Mouse (Mus musculus): Measurements from ENCODE around the gene Tbc1d1.
"Not testable (repeated sequence)": the region's sequence is repeated elsewhere in the genome, so short reads cannot be mapped to it uniquely, and the experiment has no call there.

The Tbc1d1 gene

DNA sequence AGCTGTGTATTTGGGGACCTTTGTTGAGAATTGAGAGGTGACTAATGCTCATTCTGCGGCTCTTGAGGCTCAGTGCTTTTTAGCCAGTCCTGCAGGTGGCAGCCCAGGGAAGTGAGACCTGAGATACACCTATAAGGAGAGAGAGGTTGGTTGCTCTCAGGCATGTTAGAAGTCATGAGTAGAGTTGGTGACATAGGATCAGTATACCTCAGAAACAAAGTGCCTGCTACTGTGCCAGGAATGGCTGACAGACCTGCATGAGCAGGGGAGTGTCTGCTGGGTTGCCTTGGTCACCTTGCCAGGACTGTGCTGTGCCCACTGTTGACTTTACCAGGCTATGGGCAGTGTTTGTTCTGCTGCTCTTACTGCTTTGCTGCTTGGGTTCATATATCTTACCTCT is 157.4 kb downstream of the Tbc1d1 start:
- DNase-seq (ENCODE audit: low read depth, low spot score), result no peak

GRCm38 (mm10) chr5:64314288-64315052 is 158.4 kb downstream of the Tbc1d1 start:
- no peak for DNase-seq (ENCODE audit: low read depth, low spot score)

- DNase-seq (ENCODE audit: low read depth, low spot score), result no peak
Observed at GRCm38 (mm10) chr5:64315088-64315487, 159.0 kb downstream of the Tbc1d1 start.

DNA sequence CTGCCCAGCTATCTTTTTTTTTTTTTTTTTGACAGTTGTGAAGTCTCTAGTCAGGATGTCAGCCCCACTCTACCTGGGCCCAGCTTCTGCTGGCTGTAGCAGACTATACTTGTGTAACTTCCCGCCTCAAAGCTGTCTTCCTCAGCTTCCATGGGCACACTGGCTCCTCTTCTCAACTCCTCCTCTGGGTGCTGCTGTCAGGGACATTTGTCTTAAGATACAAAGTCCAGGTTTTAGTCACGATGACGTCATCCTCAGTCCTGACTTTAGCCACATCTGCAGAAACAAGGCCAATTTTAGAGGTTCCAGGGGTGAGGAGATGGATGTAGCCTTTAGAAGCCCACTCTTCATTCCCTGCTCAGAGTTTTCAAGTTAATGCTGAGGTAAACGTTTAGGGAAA is 167.2 kb downstream of the Tbc1d1 start:
- no peak for DNase-seq (ENCODE audit: low read depth, low spot score)

- DNase-seq (ENCODE audit: low read depth, low spot score), result no peak
Observed at GRCm38 (mm10) chr5:64324353-64324752, 168.2 kb downstream of the Tbc1d1 start.

DNA sequence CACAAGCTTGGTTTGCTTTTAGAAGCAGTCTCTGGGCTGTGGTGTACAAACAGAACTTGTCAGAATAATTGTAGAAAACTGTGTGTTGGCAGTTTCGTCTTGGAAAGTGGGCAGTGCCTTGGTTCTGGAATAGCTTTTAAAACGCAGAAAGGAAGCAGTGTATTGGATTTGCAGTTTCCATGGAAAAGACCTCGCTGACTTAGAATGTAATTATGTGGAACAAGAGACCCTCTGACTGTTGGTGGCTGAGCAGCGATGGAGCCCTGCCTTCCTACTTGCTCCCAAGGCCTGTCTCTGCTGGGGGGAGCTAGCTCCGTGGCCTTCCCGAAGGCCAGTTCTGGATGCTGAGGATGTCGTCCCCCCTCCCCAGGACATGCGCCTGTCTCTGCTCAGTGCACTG is 168.8 kb downstream of the Tbc1d1 start:
- DNase-seq (ENCODE audit: low read depth, low spot score), result no peak

DNA sequence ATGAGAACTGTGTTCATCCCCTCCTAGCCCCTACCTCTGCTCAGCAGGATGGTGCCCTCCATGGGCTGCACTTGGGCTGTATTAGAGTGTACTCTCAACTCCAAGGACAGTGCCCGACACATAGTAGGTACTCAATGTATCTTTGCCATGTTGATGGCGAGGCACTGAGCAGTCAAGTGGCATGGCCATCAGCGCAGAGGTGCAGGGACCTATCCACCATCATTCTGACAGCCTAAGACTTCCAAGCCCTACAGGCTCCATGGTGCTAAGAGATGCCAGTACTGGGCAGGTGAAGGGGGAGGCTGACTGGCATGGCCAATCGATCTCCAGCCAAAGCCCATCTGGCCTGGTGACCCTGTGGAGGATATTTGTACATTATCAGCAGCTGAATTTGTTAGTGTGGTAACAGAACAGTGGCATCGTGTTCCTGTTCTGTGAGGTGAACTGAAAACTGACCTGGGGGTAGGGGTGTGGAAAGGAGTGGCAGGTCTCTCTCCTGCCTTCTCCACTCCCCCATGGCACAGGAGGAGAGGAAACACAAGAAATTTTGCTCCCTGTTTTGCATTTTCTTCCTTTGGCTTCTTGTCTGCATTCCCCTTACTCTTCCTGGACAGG is 169.7 kb downstream of the Tbc1d1 start:
- no peak for DNase-seq (ENCODE audit: low read depth, low spot score)

GRCm38 (mm10) chr5:64326427-64327181 is 170.5 kb downstream of the Tbc1d1 start:
- peak; percentile 83 for DNase-seq (ENCODE audit: low read depth, low spot score)

- DNase-seq (ENCODE audit: low read depth, low spot score), result peak; percentile 39
Observed at GRCm38 (mm10) chr5:64327212-64327902, 171.3 kb downstream of the Tbc1d1 start.

DNA sequence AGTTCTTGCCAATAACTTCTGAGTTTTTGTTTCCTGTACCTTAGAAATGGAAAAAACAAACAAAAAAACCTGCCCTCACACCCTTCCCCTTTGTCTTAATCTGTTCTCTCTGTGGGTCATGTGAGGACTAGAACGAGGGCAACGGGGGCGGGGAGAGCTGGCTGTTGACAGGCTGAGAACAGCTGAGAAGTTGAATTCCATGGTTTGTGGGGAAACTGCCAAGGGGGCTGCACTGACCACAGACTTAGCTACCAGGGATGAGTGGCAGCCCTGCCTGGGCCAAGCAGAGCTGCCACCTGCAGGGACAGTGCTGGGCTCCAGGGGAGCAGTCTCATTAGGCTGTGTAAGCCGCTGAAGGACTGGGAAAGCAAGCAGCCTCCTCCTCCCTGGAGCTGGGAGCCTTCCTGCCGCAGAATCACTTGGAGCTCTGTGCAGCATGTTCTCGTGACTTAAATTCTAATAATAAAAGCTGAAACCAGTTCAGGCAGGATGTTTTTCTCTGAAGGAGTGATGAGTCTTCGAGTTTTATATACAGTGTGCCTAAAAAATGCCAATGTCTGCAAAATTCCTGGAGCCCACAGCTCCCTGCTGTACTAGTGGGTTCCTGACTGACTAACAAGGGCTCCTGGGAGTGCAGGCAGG is 180.8 kb downstream of the Tbc1d1 start:
- peak; percentile 87 for DNase-seq (ENCODE audit: low read depth, low spot score)

DNA sequence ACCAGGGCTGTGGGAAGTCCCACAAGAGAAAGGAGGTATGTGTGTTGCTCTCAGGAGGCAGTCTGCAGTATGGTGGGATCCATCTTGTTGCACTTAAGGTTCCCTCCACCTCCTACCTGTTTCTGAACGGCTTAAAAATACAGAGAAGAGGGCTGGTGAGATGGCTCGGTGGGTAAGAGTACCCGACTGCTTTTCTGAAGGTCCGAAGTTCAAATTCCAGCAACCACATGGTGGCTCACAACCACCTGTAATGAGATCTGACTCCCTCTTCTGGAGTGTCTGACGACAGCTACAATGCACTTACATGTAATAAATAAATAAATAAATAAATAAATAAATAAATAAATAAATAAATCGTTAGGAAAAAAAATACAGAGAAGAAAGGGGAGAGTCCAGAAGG is 182.7 kb downstream of the Tbc1d1 start:
- not testable (repeated sequence) for DNase-seq (ENCODE audit: low read depth, low spot score)

DNA sequence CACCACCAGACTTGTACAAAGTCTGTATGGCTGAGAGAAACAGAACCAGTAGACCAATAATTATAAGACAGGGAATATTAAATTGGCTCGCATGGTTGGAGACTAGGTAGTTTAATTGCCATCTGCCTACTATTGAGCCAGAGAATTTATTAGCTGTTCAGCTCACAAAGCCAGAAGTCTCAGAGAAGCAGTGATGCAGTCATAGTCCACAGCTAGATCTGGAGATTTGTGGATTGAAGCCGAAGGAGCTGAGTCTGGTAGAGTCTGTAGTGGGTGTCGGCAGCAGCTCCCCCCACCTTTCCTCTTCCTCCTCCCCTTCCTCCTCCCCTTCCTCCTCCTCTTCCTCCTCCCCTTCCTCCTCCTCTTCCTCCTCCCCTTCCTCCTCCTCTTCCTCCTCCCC is 184.3 kb downstream of the Tbc1d1 start:
- no peak for DNase-seq (ENCODE audit: low read depth, low spot score)

DNA sequence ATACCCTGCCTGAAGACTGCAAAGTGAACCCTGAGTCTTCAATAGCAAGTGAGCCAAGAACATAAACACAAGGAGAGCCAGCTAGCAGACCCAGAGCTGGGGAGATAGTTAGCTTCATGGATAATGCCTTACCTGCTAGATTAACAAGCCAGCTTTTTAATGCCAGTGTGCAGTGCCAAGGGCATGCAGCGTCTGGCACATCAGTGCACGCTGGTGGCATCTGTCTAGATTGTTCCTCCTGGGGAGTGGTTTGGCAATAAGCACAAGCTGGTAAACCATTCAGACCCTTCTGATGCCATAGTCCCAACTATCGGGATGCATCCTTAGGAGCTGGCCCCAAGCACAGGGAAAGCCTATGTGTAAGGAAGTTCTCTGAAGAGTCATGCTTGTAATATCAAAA is 185.6 kb downstream of the Tbc1d1 start:
- no peak for DNase-seq (ENCODE audit: low read depth, low spot score)

GRCm38 (mm10) chr5:64342138-64342537 is 186.0 kb downstream of the Tbc1d1 start:
- DNase-seq (ENCODE audit: low read depth, low spot score), result no peak

DNA sequence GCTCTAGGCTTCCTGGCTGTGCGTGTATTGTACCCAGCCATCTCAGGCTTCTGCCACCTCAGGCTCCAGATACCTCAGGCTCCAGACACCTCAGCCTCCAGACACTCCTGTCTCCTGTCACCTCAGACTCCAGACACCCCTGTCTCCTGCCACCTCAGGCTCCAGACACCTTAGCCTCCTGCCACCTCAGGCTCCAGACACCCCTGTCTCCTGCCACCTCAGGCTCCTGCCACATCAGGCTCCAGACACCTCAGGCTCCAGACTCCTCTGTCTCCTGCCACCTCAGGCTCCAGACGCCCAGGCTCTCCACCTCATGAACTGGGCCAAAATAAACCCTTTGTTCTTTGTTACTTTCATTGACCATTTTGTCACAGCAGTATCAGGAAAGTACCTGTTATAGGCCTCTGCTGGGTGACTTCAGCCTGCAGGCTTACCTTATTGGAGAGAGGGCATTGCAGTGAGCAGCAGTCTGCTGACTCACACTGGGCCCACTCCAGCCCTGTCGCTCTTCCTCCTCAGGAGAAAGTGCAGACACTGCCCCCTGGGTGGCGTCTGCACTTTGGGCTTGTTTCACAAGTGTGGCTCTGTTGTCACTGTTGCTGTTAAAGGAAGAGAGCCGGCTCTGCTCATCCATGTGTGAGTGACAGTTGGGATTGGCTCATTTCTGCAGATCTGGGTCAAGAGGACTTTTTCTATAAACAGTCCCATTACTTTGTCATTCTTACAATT is 188.0 kb downstream of the Tbc1d1 start:
- DNase-seq (ENCODE audit: low read depth, low spot score), result peak; percentile 62

- no peak for DNase-seq (ENCODE audit: low read depth, low spot score)
Observed at GRCm38 (mm10) chr5:64345181-64345735, 189.2 kb downstream of the Tbc1d1 start.

DNA sequence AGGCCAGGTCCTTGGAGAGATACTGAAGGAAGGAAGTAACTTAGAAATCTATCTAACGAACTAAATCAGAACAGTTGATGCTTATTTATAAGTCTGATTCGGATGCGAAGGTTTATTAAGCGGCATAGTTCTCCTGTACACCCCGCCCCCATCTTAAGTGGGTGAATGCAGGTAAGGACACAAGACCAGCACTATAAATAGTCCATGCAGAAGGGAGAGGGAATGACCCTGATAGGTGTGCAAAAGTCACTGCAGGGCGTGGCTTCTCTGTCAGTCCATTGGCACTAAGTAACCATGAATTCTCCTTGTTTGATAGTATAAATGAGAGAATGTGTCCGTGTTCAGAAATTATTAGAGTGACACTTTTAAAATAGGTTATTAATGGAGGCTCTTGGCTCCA is 189.7 kb downstream of the Tbc1d1 start:
- DNase-seq (ENCODE audit: low read depth, low spot score), result no peak

DNA sequence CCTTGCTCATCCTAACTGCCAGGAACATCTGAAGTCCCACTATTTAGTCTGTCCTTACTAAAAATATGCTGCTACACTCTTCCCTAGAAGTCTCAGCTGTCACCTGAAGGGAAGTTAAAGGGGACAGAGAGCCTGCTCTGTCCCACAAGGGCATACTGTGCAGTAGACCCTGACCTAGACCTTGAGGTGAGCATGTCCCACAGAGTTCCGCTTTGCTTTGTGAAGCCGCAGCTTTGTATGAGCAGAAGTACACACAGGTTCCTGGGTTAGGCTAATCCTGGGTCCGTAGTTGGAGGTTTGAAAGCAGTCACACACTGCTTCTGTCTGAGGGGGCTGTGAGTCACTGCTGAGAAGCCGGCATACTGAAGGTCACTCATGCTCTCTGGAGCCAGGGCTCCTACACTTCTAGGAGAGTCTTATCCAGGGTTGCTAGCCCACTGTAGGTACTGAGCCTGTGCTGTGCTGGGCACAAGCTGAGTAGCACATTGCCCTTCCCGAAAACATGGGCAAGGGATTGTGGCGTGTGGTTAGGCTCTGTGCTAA is 190.3 kb downstream of the Tbc1d1 start:
- DNase-seq (ENCODE audit: low read depth, low spot score), result no peak

- DNase-seq (ENCODE audit: low read depth, low spot score), result no peak
Observed at GRCm38 (mm10) chr5:64348166-64348565, 192.1 kb downstream of the Tbc1d1 start.

DNA sequence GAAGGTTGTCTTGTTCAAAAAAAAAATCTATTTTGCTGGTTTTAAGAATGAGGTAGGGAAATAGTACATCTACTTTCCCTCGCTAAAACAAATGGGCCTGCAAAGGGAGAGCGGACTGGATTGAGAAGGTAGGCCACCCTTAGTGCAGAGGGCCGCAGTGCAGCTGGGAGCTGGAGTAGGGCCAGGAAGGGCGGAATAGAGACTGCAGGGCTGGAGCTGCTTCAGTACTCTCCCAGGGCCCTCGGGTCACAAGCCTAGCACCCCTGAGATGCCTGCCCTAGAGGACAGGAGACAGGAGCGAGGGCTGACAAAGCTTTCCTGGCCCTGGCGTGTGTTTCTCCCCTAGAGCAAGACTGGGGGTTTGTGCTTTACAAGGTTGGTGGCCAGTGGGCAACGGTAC is 192.7 kb downstream of the Tbc1d1 start:
- DNase-seq (ENCODE audit: low read depth, low spot score), result no peak
